Mouse (Mus musculus): ENCODE measurements at regions not wholly inside any gene's neighbourhood (a gene's known extent, or its start where the extent isn't known, plus 50 kb on each side); places are given as distances from the start of the nearest gene placed in this dataset.

- Histone ChIP-seq H3K36me3 (no peaks in the 10 kb centered on the region), H3K27ac (no peak overlapping the region), H3K9ac (replicated peaks) (no peak overlapping the region), H3K4me3 (replicated peaks) (no peak overlapping the region), H3K4me2 (no peak overlapping the region), H3K27me3 (no peaks in the 10 kb centered on the region), H3K4me1 (replicated peaks) (peaks cover 38% of the 10 kb centered on the region), H3K9me3 (no peaks in the 10 kb centered on the region)
- no peak for ATAC-seq (ENCODE audit: insufficient number of reproducible peaks, insufficient read depth, low FRiP score, low TSS enrichment, low read depth)
- WGBS, result 48% methylated on average over 4 of the region's 4 CpGs
Observed at GRCm38 (mm10) chr9:30813246-30813645, 109.0 kb downstream of the Adamts15 start.

DNA sequence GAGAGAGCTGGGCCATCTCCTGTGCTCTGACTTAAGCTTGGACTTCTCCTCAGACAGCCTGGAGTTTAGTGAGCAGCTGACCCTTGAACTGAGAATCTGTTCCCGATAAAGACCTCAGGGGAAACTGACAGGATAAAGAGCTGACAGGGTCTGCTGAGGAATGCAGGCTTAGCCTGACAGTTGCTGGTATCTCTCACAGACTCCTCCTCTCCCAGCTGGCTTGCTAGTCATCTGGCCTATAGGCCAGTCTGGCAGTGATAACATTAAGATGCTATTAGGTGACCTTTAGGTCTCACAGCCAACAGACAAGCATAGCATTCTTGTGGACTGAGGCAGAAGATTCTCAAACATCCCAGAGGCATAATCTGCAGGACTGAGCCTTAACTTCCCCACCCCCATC, 111.4 kb downstream of the Adamts15 start:
- ATAC-seq (ENCODE audit: insufficient number of reproducible peaks, insufficient read depth, low FRiP score, low TSS enrichment, low read depth), result no peak
- Histone ChIP-seq H3K27me3 (no peaks in the 10 kb centered on the region), H3K9me3 (peaks cover 4% of the 10 kb centered on the region; the same call in 1 of the 2 replicates), H3K9ac (replicated peaks) (no peak overlapping the region), H3K4me1 (replicated peaks) (peaks cover 33% of the 10 kb centered on the region), H3K36me3 (no peaks in the 10 kb centered on the region), H3K27ac (peak overlapping the region; percentile 62), H3K4me2 (no peak overlapping the region), H3K4me3 (replicated peaks) (no peak overlapping the region)
- WGBS, result 0% methylated on average over 1 of the region's 1 CpGs

DNA sequence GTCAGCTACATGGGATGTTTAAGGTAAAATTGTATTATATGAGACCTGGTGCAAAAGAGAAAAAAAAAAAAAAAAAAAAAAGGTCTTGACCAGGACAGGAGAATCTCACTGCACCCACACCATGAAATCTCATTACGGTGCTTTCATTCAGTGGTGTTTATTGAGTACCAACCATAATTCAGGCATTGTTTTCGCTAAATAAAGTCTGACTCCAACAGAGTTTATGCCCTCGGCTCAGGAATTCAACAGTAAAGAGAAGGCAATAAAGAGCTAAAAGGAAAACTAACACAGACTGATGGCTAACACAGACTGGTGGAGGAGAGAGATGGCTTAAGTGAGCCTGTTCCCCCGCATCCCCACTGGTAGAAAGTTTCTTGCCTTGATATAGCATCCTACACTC, 112.0 kb downstream of the Adamts15 start:
- no peaks in the 10 kb centered on the region for H3K27me3 ChIP-seq
- no peak overlapping the region for H3K9ac ChIP-seq (replicated peaks)
- no peak overlapping the region for H3K4me2 ChIP-seq
- WGBS, result 24% methylated on average over 4 of the region's 4 CpGs
- no peaks in the 10 kb centered on the region for H3K36me3 ChIP-seq
- H3K9me3 ChIP-seq, result peaks cover 4% of the 10 kb centered on the region; the same call in 1 of the 2 replicates
- peaks cover 32% of the 10 kb centered on the region for H3K4me1 ChIP-seq (replicated peaks)
- ATAC-seq (ENCODE audit: insufficient number of reproducible peaks, insufficient read depth, low FRiP score, low TSS enrichment, low read depth), result no peak
- H3K27ac ChIP-seq, result peak overlapping the region; percentile 62
- no peak overlapping the region for H3K4me3 ChIP-seq (replicated peaks)

DNA sequence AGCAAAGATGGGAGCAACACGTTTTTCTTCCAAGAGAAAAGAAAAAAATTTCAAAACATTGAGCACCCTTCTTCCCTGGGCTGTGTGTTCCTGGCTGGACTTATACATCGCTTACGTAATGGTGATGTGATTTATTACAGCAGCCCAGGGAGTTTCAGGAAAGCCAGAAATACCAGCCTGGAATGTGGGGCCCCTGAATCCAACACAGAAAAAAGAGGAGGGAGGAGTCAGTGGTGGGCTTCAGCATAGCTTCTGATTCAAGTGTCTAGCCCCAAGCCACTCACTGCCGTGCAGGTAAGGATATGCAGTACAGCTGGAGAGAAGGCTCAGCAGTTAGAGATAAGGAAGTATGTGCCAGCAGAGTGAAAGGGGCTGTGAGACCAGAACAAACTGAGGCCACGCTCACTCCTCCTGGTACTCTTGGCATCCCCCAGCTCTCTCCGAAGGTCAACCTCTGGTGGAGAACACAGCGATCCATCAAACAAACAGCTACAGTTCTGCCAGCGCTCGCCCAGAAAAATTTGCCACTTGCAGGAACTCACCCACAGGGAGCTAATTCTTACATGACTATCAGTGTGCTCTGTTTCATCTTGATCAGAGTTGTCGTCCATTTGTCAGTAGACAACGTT, 113.3 kb downstream of the Adamts15 start:
- Histone ChIP-seq H3K27me3 (no peaks in the 10 kb centered on the region), H3K4me1 (replicated peaks) (peaks cover 32% of the 10 kb centered on the region), H3K27ac (peak overlapping the region; percentile 64), H3K36me3 (no peaks in the 10 kb centered on the region), H3K9me3 (peaks cover 4% of the 10 kb centered on the region; the same call in 1 of the 2 replicates), H3K4me2 (peak overlapping the region; percentile 5; the same call in 1 of the 2 replicates), H3K9ac (replicated peaks) (no peak overlapping the region), H3K4me3 (replicated peaks) (no peak overlapping the region)
- 45% methylated on average over 11 of the region's 11 CpGs for whole genome bisulfite sequencing
- ATAC-seq (ENCODE audit: insufficient number of reproducible peaks, insufficient read depth, low FRiP score, low TSS enrichment, low read depth), result peak; percentile 68

- Histone ChIP-seq H3K9ac (replicated peaks) (no peak overlapping the region), H3K36me3 (no peaks in the 10 kb centered on the region), H3K27me3 (no peaks in the 10 kb centered on the region), H3K9me3 (peaks cover 4% of the 10 kb centered on the region; the same call in 1 of the 2 replicates), H3K4me3 (replicated peaks) (no peak overlapping the region), H3K4me2 (no peak overlapping the region), H3K4me1 (replicated peaks) (peaks cover 14% of the 10 kb centered on the region), H3K27ac (no peak overlapping the region)
- WGBS, result 83% methylated on average over 10 of the region's 10 CpGs
- no peak for ATAC-seq (ENCODE audit: insufficient number of reproducible peaks, insufficient read depth, low FRiP score, low TSS enrichment, low read depth)
Observed at GRCm38 (mm10) chr9:30803755-30804532, 118.3 kb downstream of the Adamts15 start.

GRCm38 (mm10) chr9:30802826-30803225, 119.4 kb downstream of the Adamts15 start:
- Histone ChIP-seq H3K36me3 (no peaks in the 10 kb centered on the region), H3K9me3 (peaks cover under 1% of the 10 kb centered on the region; the same call in 1 of the 2 replicates), H3K27ac (no peak overlapping the region), H3K4me1 (replicated peaks) (peaks cover 8% of the 10 kb centered on the region), H3K4me2 (no peak overlapping the region), H3K4me3 (replicated peaks) (no peak overlapping the region), H3K9ac (replicated peaks) (no peak overlapping the region), H3K27me3 (no peaks in the 10 kb centered on the region)
- no peak for ATAC-seq (ENCODE audit: insufficient number of reproducible peaks, insufficient read depth, low FRiP score, low TSS enrichment, low read depth)
- 76% methylated on average over 3 of the region's 3 CpGs for WGBS

- no peak overlapping the region for H3K4me2 ChIP-seq
- no peak overlapping the region for H3K4me3 ChIP-seq (replicated peaks)
- WGBS, result 73% methylated on average over 3 of the region's 3 CpGs
- no peak overlapping the region for H3K9ac ChIP-seq (replicated peaks)
- no peaks in the 10 kb centered on the region for H3K9me3 ChIP-seq
- ATAC-seq (ENCODE audit: insufficient number of reproducible peaks, insufficient read depth, low FRiP score, low TSS enrichment, low read depth), result no peak
- H3K36me3 ChIP-seq, result no peaks in the 10 kb centered on the region
- H3K4me1 ChIP-seq (replicated peaks), result peaks cover 4% of the 10 kb centered on the region
- H3K27me3 ChIP-seq, result no peaks in the 10 kb centered on the region
- no peak overlapping the region for H3K27ac ChIP-seq
Observed at GRCm38 (mm10) chr9:30794701-30795407, 127.4 kb downstream of the Adamts15 start.

- Histone ChIP-seq H3K27ac (no peak overlapping the region), H3K9ac (replicated peaks) (no peak overlapping the region), H3K9me3 (no peaks in the 10 kb centered on the region), H3K4me2 (no peak overlapping the region), H3K4me3 (replicated peaks) (no peak overlapping the region), H3K36me3 (no peaks in the 10 kb centered on the region), H3K4me1 (replicated peaks) (no peaks in the 10 kb centered on the region), H3K27me3 (no peaks in the 10 kb centered on the region)
- ATAC-seq (ENCODE audit: insufficient number of reproducible peaks, insufficient read depth, low FRiP score, low TSS enrichment, low read depth), result no peak
- WGBS, result 92% methylated on average over 2 of the region's 2 CpGs
Observed at GRCm38 (mm10) chr9:30781221-30781620, 141.0 kb downstream of the Adamts15 start.

- peaks cover 6% of the 10 kb centered on the region for H3K4me1 ChIP-seq (replicated peaks)
- no peaks in the 10 kb centered on the region for H3K27me3 ChIP-seq
- peaks cover 10% of the 10 kb centered on the region; the same call in 1 of the 2 replicates for H3K9me3 ChIP-seq
- no peaks in the 10 kb centered on the region for H3K36me3 ChIP-seq
- no peak for ATAC-seq (ENCODE audit: insufficient number of reproducible peaks, insufficient read depth, low FRiP score, low TSS enrichment, low read depth)
- no peak overlapping the region for H3K4me3 ChIP-seq (replicated peaks)
- no peak overlapping the region for H3K9ac ChIP-seq (replicated peaks)
- H3K27ac ChIP-seq, result no peak overlapping the region
- whole genome bisulfite sequencing, result 87% methylated on average over 2 of the region's 2 CpGs
- no peak overlapping the region for H3K4me2 ChIP-seq
Observed at GRCm38 (mm10) chr9:30777816-30778215, 144.4 kb downstream of the Adamts15 start.

DNA sequence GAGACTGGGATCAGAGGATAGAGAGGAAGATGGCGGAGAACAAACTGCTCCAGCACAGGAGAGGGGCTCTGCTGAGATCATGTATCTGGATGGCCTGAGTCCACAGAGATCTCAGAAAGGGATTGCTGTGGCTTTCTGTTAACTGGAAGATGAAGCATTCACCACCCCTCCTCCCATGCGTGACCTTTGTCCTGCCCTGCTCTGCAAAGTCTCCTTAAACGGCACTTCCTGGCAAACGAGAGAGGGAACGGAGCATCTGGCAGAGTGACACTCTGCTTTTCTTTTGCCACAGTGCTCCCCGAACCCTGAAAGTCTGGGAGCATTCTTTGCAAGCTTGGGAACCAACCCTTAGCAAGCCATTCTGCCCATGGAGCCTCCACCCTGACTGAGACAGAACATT, 147.1 kb downstream of the Adamts15 start:
- Histone ChIP-seq H3K9ac (replicated peaks) (no peak overlapping the region), H3K4me2 (no peak overlapping the region), H3K27ac (no peak overlapping the region), H3K9me3 (peaks cover 10% of the 10 kb centered on the region; the same call in 1 of the 2 replicates), H3K36me3 (no peaks in the 10 kb centered on the region), H3K4me1 (replicated peaks) (peaks cover 18% of the 10 kb centered on the region), H3K4me3 (replicated peaks) (no peak overlapping the region), H3K27me3 (no peaks in the 10 kb centered on the region)
- no peak for ATAC-seq (ENCODE audit: insufficient number of reproducible peaks, insufficient read depth, low FRiP score, low TSS enrichment, low read depth)
- WGBS, result 29% methylated on average over 6 of the region's 6 CpGs

- no peak overlapping the region for H3K4me3 ChIP-seq (replicated peaks)
- no peak overlapping the region for H3K9ac ChIP-seq (replicated peaks)
- no peaks in the 10 kb centered on the region for H3K27me3 ChIP-seq
- no peak for ATAC-seq (ENCODE audit: insufficient number of reproducible peaks, insufficient read depth, low FRiP score, low TSS enrichment, low read depth)
- H3K4me1 ChIP-seq (replicated peaks), result peaks cover 32% of the 10 kb centered on the region
- no peaks in the 10 kb centered on the region for H3K36me3 ChIP-seq
- H3K4me2 ChIP-seq, result no peak overlapping the region
- H3K9me3 ChIP-seq, result peaks cover 10% of the 10 kb centered on the region; the same call in 1 of the 2 replicates
- 71% methylated on average over 3 of the region's 3 CpGs for WGBS
- H3K27ac ChIP-seq, result no peak overlapping the region
Observed at GRCm38 (mm10) chr9:30772456-30772855, 149.8 kb downstream of the Adamts15 start.
